Mouse (Mus musculus) myocyte (in vitro differentiated cells): ENCODE results near the gene Rabep2.

Experiments used
- CEBPB ChIP-seq: IDR thresholded peaks from 2 replicates; pipeline ENCODE4 v1.6.1; 2011; ENCODE audit warnings: mild to moderate bottlenecking, moderate library complexity; ENCODE audit not compliant: poor library complexity, insufficient read depth, severe bottlenecking
- E2F4 ChIP-seq: IDR thresholded peaks from one replicate; pipeline ENCODE4 v1.6.1; 2011; ENCODE audit warnings: mild to moderate bottlenecking, control low read depth, moderate library complexity; ENCODE audit not compliant: insufficient read depth
- MAX ChIP-seq: IDR thresholded peaks from one replicate; pipeline ENCODE4 v1.6.1; 2011; ENCODE audit warnings: low read depth, mild to moderate bottlenecking, control low read depth
- MYOD1 ChIP-seq, 3 experiments: IDR thresholded peaks; one replicate each; pipeline ENCODE4 v1.6.1; 2011; ENCODE audit warnings: control low read depth in 2 of 3, low read depth in 2 of 3, mild to moderate bottlenecking in 2 of 3, moderate library complexity in 1 of 3; ENCODE audit not compliant: insufficient read length in 2 of 3, control insufficient read depth in 1 of 3
- POLR2A ChIP-seq: IDR thresholded peaks from one replicate; pipeline ENCODE4 v1.6.1; 2011; ENCODE audit warnings: low read depth, mild to moderate bottlenecking, control low read depth, moderate library complexity; ENCODE audit not compliant: insufficient read length
- POLR2AphosphoS2 ChIP-seq: IDR thresholded peaks from one replicate; pipeline ENCODE4 v1.6.1; 2011; ENCODE audit warnings: low read depth, control low read depth; ENCODE audit not compliant: insufficient read length
- SRF ChIP-seq: IDR thresholded peaks from one replicate; pipeline ENCODE4 v1.6.1; 2011; ENCODE audit warnings: low read depth; ENCODE audit not compliant: control insufficient read depth, insufficient read length
- TCF12 ChIP-seq: IDR thresholded peaks from one replicate; pipeline ENCODE4 v1.6.1; 2011; ENCODE audit warnings: mild to moderate bottlenecking, control low read depth; ENCODE audit not compliant: poor library complexity, insufficient read depth, severe bottlenecking
- TCF3 ChIP-seq: IDR thresholded peaks from one replicate; pipeline ENCODE4 v1.6.1; 2011; ENCODE audit warnings: low read depth, control low read depth; ENCODE audit not compliant: insufficient read length
- USF1 ChIP-seq: IDR thresholded peaks from one replicate; pipeline ENCODE4 v1.6.1; 2011; ENCODE audit warnings: low read depth, mild to moderate bottlenecking, control low read depth, moderate library complexity

- no peak for TF ChIP-seq POLR2A
- TF ChIP-seq MAX = no peak
- no peak for TF ChIP-seq POLR2AphosphoS2
- no peak for TF ChIP-seq USF1
- TF ChIP-seq E2F4 = no peak
- TF ChIP-seq CEBPB = no peak
- no peak for TF ChIP-seq SRF
- TF ChIP-seq TCF12 = no peak
- TF ChIP-seq MYOD1 (IDR thresholded peaks at IDR 0.05; ENCODE audit: control insufficient read depth in 1 of 3, insufficient read length in 2 of 3, low read depth in 2 of 3) = no peak
- TF ChIP-seq TCF3 = no peak
Observed at GRCm38 (mm10) chr7:126430167-126430566, 1.6 kb downstream of the Rabep2 start.
